Comparison of ENCODE assay signal across 11 mouse cellular contexts in genomic region chr3:89242331-89242895, GRCm38 (mm10). TPM values are rescaled to one million over a fixed set of nuclear protein-coding genes. Genes with fewer than 3 reads are reported as not detected.
DNase-seq lines count a peak whose midpoint lies in the region; ATAC-seq and TF ChIP-seq lines count a peak whose summit lies in the region.
"Had no signal": no experiment of that assay in that cellular context is flagged by ENCODE, and none has a peak within 500 bp of the region (broad histone marks: within the 10 kb centered on the region; RNA-seq: fewer than 3 reads in every experiment).

No protein-coding gene starts in this region.

- ATAC-seq in forebrain, embryonic 13.5 days: no peak
- ATAC-seq in forebrain, embryonic 15.5 days (replicated peaks): no peak
- no peak for ATAC-seq in kidney, postnatal 0 days (replicated peaks; ENCODE audit: low FRiP score, low read depth)
- ATAC-seq: Patski had no signal

- no peak overlapping the region for H3K4me2 ChIP-seq in forebrain, embryonic 13.5 days
- no peak overlapping the region for H3K4me2 ChIP-seq in forebrain, embryonic 15.5 days (replicated peaks)
- no peak overlapping the region for H3K4me2 ChIP-seq in kidney, postnatal 0 days (ENCODE audit: low read length)
- H3K4me2 ChIP-seq: heart, embryonic 15.5 days had no signal

- no peaks in the 10 kb centered on the region for H3K9me3 ChIP-seq in forebrain, embryonic 13.5 days (replicated peaks)
- no peaks in the 10 kb centered on the region for H3K9me3 ChIP-seq in forebrain, embryonic 15.5 days
- no peaks in the 10 kb centered on the region for H3K9me3 ChIP-seq in kidney, postnatal 0 days (replicated peaks; ENCODE audit: low read length)
- H3K9me3 ChIP-seq: heart, embryonic 15.5 days had no signal

- 72% methylated on average over 9 of the region's 9 CpGs for WGBS in forebrain, embryonic 13.5 days
- WGBS in forebrain, embryonic 15.5 days: 71% methylated on average over 9 of the region's 9 CpGs
- 73% methylated on average over 9 of the region's 9 CpGs for WGBS in kidney, postnatal 0 days

- peaks cover 46% of the 10 kb centered on the region for H3K4me1 ChIP-seq in forebrain, embryonic 13.5 days
- H3K4me1 ChIP-seq in forebrain, embryonic 15.5 days: peaks cover 47% of the 10 kb centered on the region
- peaks cover 21% of the 10 kb centered on the region for H3K4me1 ChIP-seq in kidney, postnatal 0 days (replicated peaks; ENCODE audit: insufficient read depth, low read length)

- H3K27ac ChIP-seq in forebrain, embryonic 13.5 days: no peak overlapping the region
- H3K27ac ChIP-seq in forebrain, embryonic 15.5 days (replicated peaks): no peak overlapping the region
- H3K27ac ChIP-seq in kidney, postnatal 0 days: no peak overlapping the region
- H3K27ac ChIP-seq: heart, embryonic 15.5 days had no signal

- H3K27me3 ChIP-seq in forebrain, embryonic 13.5 days: no peaks in the 10 kb centered on the region
- no peaks in the 10 kb centered on the region for H3K27me3 ChIP-seq in forebrain, embryonic 15.5 days
- no peaks in the 10 kb centered on the region for H3K27me3 ChIP-seq in kidney, postnatal 0 days (ENCODE audit: insufficient read depth, low read length)
- H3K27me3 ChIP-seq: Patski had no signal

- peak; percentile 53 for DNase-seq in ovary, postnatal 14 days (ENCODE audit: low spot score)
- DNase-seq in ovary, postnatal 36 days (ENCODE audit: low spot score): no peak
- peak; percentile 78 for DNase-seq in cerebellum, adult 8-10 months
- peak; percentile 87 for DNase-seq in kidney, postnatal 0 days (ENCODE audit: low spot score)
- DNase-seq in naive thymus-derived CD4-positive, alpha-beta T cell, adult 2 months (ENCODE audit: low read depth): peak; percentile 72
- no peak for DNase-seq in frontal cortex, postnatal 36 days (ENCODE audit: low spot score in 2 of 2)

- H3K9ac ChIP-seq in forebrain, embryonic 13.5 days: 0 out of 2 replicates have a peak overlapping the region, but pooled peaks have one; percentile 21
- H3K9ac ChIP-seq in forebrain, embryonic 15.5 days (replicated peaks): no peak overlapping the region
- H3K9ac ChIP-seq in kidney, postnatal 0 days (ENCODE audit: low read depth, low read length): no peak overlapping the region
- H3K9ac ChIP-seq: heart, embryonic 15.5 days had no signal

- TF ChIP-seq CTCF in kidney, postnatal 0 days (IDR thresholded peaks at IDR 0.05; ENCODE audit: low read depth): peak; percentile 85

- H3K4me3 ChIP-seq in forebrain, embryonic 13.5 days: no peak overlapping the region
- no peak overlapping the region for H3K4me3 ChIP-seq in forebrain, embryonic 15.5 days
- no peak overlapping the region for H3K4me3 ChIP-seq in kidney, postnatal 0 days (replicated peaks; ENCODE audit: low read depth, low read length)
- H3K4me3 ChIP-seq: heart, embryonic 15.5 days; myocyte had no signal

- peaks cover 53% of the 10 kb centered on the region for H3K36me3 ChIP-seq in forebrain, embryonic 13.5 days (ENCODE audit: poor library complexity, severe bottlenecking)
- H3K36me3 ChIP-seq in forebrain, embryonic 15.5 days: peaks cover 50% of the 10 kb centered on the region
- H3K36me3 ChIP-seq in kidney, postnatal 0 days (ENCODE audit: insufficient read depth, low read length): no peaks in the 10 kb centered on the region
- H3K36me3 ChIP-seq: heart, embryonic 15.5 days had no signal

RNA-seq across cellular contexts. Expression of gene Krtcap2, which starts 3.4 kb away (rescaled TPM):
- polyA plus RNA-seq in forebrain, embryonic 13.5 days (2015; fragmentation: Nextera tagmentation; extraction: Ambion mirVana): 221 and 237 TPM in 2 replicates
- 192 and 205 TPM in 2 replicates for polyA plus RNA-seq in forebrain, embryonic 15.5 days (2015; fragmentation: Nextera tagmentation; extraction: Ambion mirVana)
- polyA plus RNA-seq in kidney, postnatal 0 days (2015; fragmentation: Nextera tagmentation; extraction: Ambion mirVana): 328 and 371 TPM in 2 replicates

RNA-seq across cellular contexts. Expression of gene Trim46, which starts 3.7 kb away (rescaled TPM):
- 36.6 and 43.2 TPM in 2 replicates for polyA plus RNA-seq in forebrain, embryonic 13.5 days (2015; fragmentation: Nextera tagmentation; extraction: Ambion mirVana)
- polyA plus RNA-seq in forebrain, embryonic 15.5 days (2015; fragmentation: Nextera tagmentation; extraction: Ambion mirVana): 57.7 and 58.7 TPM in 2 replicates
- polyA plus RNA-seq in kidney, postnatal 0 days (2015; fragmentation: Nextera tagmentation; extraction: Ambion mirVana): 2.7 and 3.7 TPM in 2 replicates

RNA-seq across cellular contexts. Expression of gene Muc1, which starts 13.6 kb away (rescaled TPM):
- polyA plus RNA-seq in forebrain, embryonic 13.5 days (2015; fragmentation: Nextera tagmentation; extraction: Ambion mirVana): 2.8 and 3.1 TPM in 2 replicates
- 1.1 and 1.8 TPM in 2 replicates for polyA plus RNA-seq in forebrain, embryonic 15.5 days (2015; fragmentation: Nextera tagmentation; extraction: Ambion mirVana)
- 42.8 and 49.5 TPM in 2 replicates for polyA plus RNA-seq in kidney, postnatal 0 days (2015; fragmentation: Nextera tagmentation; extraction: Ambion mirVana)

RNA-seq across cellular contexts. Expression of gene Mtx1, which starts 15.5 kb away (rescaled TPM):
- 196 and 201 TPM in 2 replicates for polyA plus RNA-seq in forebrain, embryonic 13.5 days (2015; fragmentation: Nextera tagmentation; extraction: Ambion mirVana)
- 172 and 175 TPM in 2 replicates for polyA plus RNA-seq in forebrain, embryonic 15.5 days (2015; fragmentation: Nextera tagmentation; extraction: Ambion mirVana)
- polyA plus RNA-seq in kidney, postnatal 0 days (2015; fragmentation: Nextera tagmentation; extraction: Ambion mirVana): 200 and 218 TPM in 2 replicates

RNA-seq across cellular contexts. Expression of gene Dpm3, which starts 16.7 kb away (rescaled TPM):
- 100 and 106 TPM in 2 replicates for polyA plus RNA-seq in forebrain, embryonic 13.5 days (2015; fragmentation: Nextera tagmentation; extraction: Ambion mirVana)
- 76.5 and 89.6 TPM in 2 replicates for polyA plus RNA-seq in forebrain, embryonic 15.5 days (2015; fragmentation: Nextera tagmentation; extraction: Ambion mirVana)
- polyA plus RNA-seq in kidney, postnatal 0 days (2015; fragmentation: Nextera tagmentation; extraction: Ambion mirVana): 148 and 182 TPM in 2 replicates

Comparison
In these comparisons a context has a peak if more than half of its experiments do, and no peak if none do; other contexts are left out.
1. DNase-seq: peak in ovary, postnatal 14 days (single experiment), cerebellum, adult 8-10 months (single experiment), kidney, postnatal 0 days (single experiment) and naive thymus-derived CD4-positive, alpha-beta T cell, adult 2 months (single experiment); none in ovary, postnatal 36 days (single experiment) and frontal cortex, postnatal 36 days (0 of 2).
2. RNA of gene Muc1, which starts 13.6 kb away (polyA plus RNA-seq): 42.8 to 49.5 TPM in kidney, postnatal 0 days; 2.8 to 3.1 TPM in forebrain, embryonic 13.5 days and 1.1 to 1.8 TPM in forebrain, embryonic 15.5 days; every median in the first group is over 10 times any median in the second.